Mouse (Mus musculus) cortical plate, adult 2 months (tissue): ENCODE results near the gene Msi1.

ENCODE experiments used
- CTCF ChIP-seq: fragments of 200-500 bp; IDR thresholded peaks from 2 replicates; pipeline ENCODE4 v1.5.1; 2011; ENCODE audit warnings: mild to moderate bottlenecking, control low read depth, low read length; ENCODE audit not compliant: insufficient read depth; ENCODE audit errors: extremely low read depth
- POLR2A ChIP-seq: fragments of 200-500 bp; IDR thresholded peaks from 2 replicates; pipeline ENCODE4 v1.6.1; 2011; ENCODE audit warnings: mild to moderate bottlenecking, low read length, control low read depth; ENCODE audit not compliant: insufficient read depth; ENCODE audit errors: extremely low read depth

- TF ChIP-seq CTCF: no peak
- TF ChIP-seq POLR2A: no peak
Observed at GRCm38 (mm10) chr5:115487942-115488580, 58.7 kb downstream of the Msi1 start.
